Mouse (Mus musculus) MEL (cell line): ENCODE data around the gene Actr2. TPM values are rescaled to one million over a fixed set of nuclear protein-coding genes. Genes with fewer than 3 reads are reported as not detected.

Source experiments
- DNase-seq: peaks from one replicate; pipeline ENCODE4 v3.0.0; 2011; ENCODE audit warnings: low read depth, low spot score
- H3K27ac ChIP-seq: 2 replicates; pipeline ENCODE4 v1.5.1; 2012; ENCODE audit warnings: low read depth, mild to moderate bottlenecking, control low read depth, low read length, moderate library complexity; ENCODE audit not compliant: control insufficient read depth
- H3K27me3 ChIP-seq, 2 experiments: fragments of 150-350 bp in 1 of 2; sonication (generic) in 1 of 2; 2 replicates each; pipeline ENCODE4 v1.6.1; 2012; ENCODE audit warnings: low read length in 2 of 2, mild to moderate bottlenecking in 2 of 2, improper control_type of control experiment in 1 of 2, moderate library complexity in 1 of 2; ENCODE audit not compliant: insufficient read depth in 2 of 2, control insufficient read depth in 1 of 2
- H3K36me3 ChIP-seq, 2 experiments: 2 replicates each; pipeline ENCODE4 v1.6.1; 2012 to 2014; ENCODE audit warnings: low read length in 2 of 2, improper control_type of control experiment in 1 of 2, inconsistent platforms in 1 of 2, mild to moderate bottlenecking in 1 of 2; ENCODE audit not compliant: insufficient read depth in 2 of 2, control insufficient read depth in 1 of 2
- H3K4me1 ChIP-seq, 2 experiments: fragments of 150-350 bp in 1 of 2; sonication (generic) in 1 of 2; 2 replicates each; pipeline ENCODE4 v1.6.1; 2012; ENCODE audit warnings: low read length in 2 of 2, improper control_type of control experiment in 1 of 2, mild to moderate bottlenecking in 1 of 2; ENCODE audit not compliant: insufficient read depth in 2 of 2, control insufficient read depth in 1 of 2
- H3K4me3 ChIP-seq, 2 experiments: fragments of 150-350 bp in 1 of 2; sonication (generic) in 1 of 2; 2 replicates each; pipeline ENCODE4 v1.5.1; 2012; ENCODE audit warnings: low read depth in 2 of 2, low read length in 2 of 2, mild to moderate bottlenecking in 2 of 2, moderate library complexity in 2 of 2, control low read depth in 1 of 2, improper control_type of control experiment in 1 of 2; ENCODE audit not compliant: control insufficient read depth in 1 of 2, insufficient read depth in 1 of 2
- H3K79me2 ChIP-seq: 2 replicates; pipeline ENCODE4 v1.6.1; 2012; ENCODE audit warnings: mild to moderate bottlenecking, low read length, moderate library complexity; ENCODE audit not compliant: control insufficient read depth, poor library complexity, insufficient read depth
- H3K9ac ChIP-seq: 2 replicates; pipeline ENCODE4 v1.6.1; 2012; ENCODE audit warnings: low read depth, mild to moderate bottlenecking, control low read depth, low read length, moderate library complexity; ENCODE audit not compliant: control insufficient read depth, poor library complexity, severe bottlenecking
- H3K9me3 ChIP-seq: fragments of 150-350 bp; sonication (generic); replicated peaks from 2 replicates; pipeline ENCODE4 v1.6.1; 2012; ENCODE audit warnings: mild to moderate bottlenecking, low read length, improper control_type of control experiment, moderate library complexity; ENCODE audit not compliant: insufficient read depth
- BHLHE40 ChIP-seq: IDR thresholded peaks from 2 replicates; pipeline ENCODE4 v1.6.1; 2012; ENCODE audit warnings: low read depth, mild to moderate bottlenecking, inconsistent platforms, low read length, improper control_type of control experiment, borderline replicate concordance
- CHD1 ChIP-seq: IDR thresholded peaks from 2 replicates; pipeline ENCODE4 v1.6.1; 2012; ENCODE audit warnings: low read depth, mild to moderate bottlenecking, inconsistent platforms, low read length, improper control_type of control experiment
- CTCF ChIP-seq, 3 experiments: IDR thresholded peaks in 2 of 3; conservative IDR thresholded peaks in 1 of 3; 2 replicates each; pipeline ENCODE4 v1.5.1; 2011 to 2012; ENCODE audit warnings: low read length in 3 of 3, low read depth in 2 of 3, mild to moderate bottlenecking in 2 of 3, improper control_type of control experiment in 1 of 3, inconsistent platforms in 1 of 3, mixed read lengths in 1 of 3, moderate library complexity in 1 of 3; ENCODE audit not compliant: control insufficient read depth in 1 of 3, insufficient read depth in 1 of 3, poor library complexity in 1 of 3, severe bottlenecking in 1 of 3
- ELF1 ChIP-seq: IDR thresholded peaks from 2 replicates; pipeline ENCODE4 v1.6.1; 2014; ENCODE audit warnings: low read depth, mild to moderate bottlenecking, inconsistent platforms, low read length, improper control_type of control experiment, moderate library complexity
- ETS1 ChIP-seq: IDR thresholded peaks from 2 replicates; pipeline ENCODE4 v1.6.1; 2012; ENCODE audit warnings: low read depth, mild to moderate bottlenecking, inconsistent platforms, low read length, improper control_type of control experiment, moderate library complexity
- GABPA ChIP-seq: IDR thresholded peaks from 2 replicates; pipeline ENCODE4 v1.6.1; 2012; ENCODE audit warnings: low read depth, mild to moderate bottlenecking, inconsistent platforms, low read length, improper control_type of control experiment, moderate library complexity
- GATA1 ChIP-seq: IDR thresholded peaks from 2 replicates; pipeline ENCODE4 v1.6.1; 2011; ENCODE audit warnings: low read depth, low read length, improper control_type of control experiment
- HCFC1 ChIP-seq: IDR thresholded peaks from 2 replicates; pipeline ENCODE4 v1.6.1; 2012; ENCODE audit warnings: low read depth, mild to moderate bottlenecking, inconsistent platforms, low read length, improper control_type of control experiment, moderate library complexity
- MAFK ChIP-seq: IDR thresholded peaks from 2 replicates; pipeline ENCODE4 v1.6.1; 2011; ENCODE audit warnings: low read depth, mild to moderate bottlenecking, low read length, improper control_type of control experiment, borderline replicate concordance
- MAX ChIP-seq: IDR thresholded peaks from 2 replicates; pipeline ENCODE4 v1.6.1; 2011; ENCODE audit warnings: low read length, improper control_type of control experiment
- MAZ ChIP-seq: IDR thresholded peaks from 2 replicates; pipeline ENCODE4 v1.6.1; 2012; ENCODE audit warnings: low read depth, mild to moderate bottlenecking, inconsistent platforms, low read length, improper control_type of control experiment
- MXI1 ChIP-seq: IDR thresholded peaks from 2 replicates; pipeline ENCODE4 v1.6.1; 2011; ENCODE audit warnings: mild to moderate bottlenecking, low read depth, low read length, improper control_type of control experiment
- MYB ChIP-seq: IDR thresholded peaks from 2 replicates; pipeline ENCODE4 v1.6.1; 2011; ENCODE audit warnings: mild to moderate bottlenecking, low read depth, low read length, improper control_type of control experiment
- MYC ChIP-seq: IDR thresholded peaks from 2 replicates; pipeline ENCODE4 v1.6.1; 2011; ENCODE audit warnings: low read depth, mild to moderate bottlenecking, low read length, improper control_type of control experiment, moderate library complexity
- NELFE ChIP-seq: IDR thresholded peaks from 2 replicates; pipeline ENCODE4 v1.6.1; 2011; ENCODE audit warnings: low read depth, low read length, improper control_type of control experiment
- POLR2AphosphoS2 ChIP-seq: IDR thresholded peaks from 2 replicates; pipeline ENCODE4 v1.6.1; 2011; ENCODE audit warnings: low read length, improper control_type of control experiment
- POLR2AphosphoS5 ChIP-seq: IDR thresholded peaks from 2 replicates; pipeline ENCODE4 v1.6.1; 2012; ENCODE audit warnings: low read depth, borderline replicate concordance, mild to moderate bottlenecking, inconsistent platforms, low read length, moderate library complexity, mixed read lengths
- SIN3A ChIP-seq: IDR thresholded peaks from 2 replicates; pipeline ENCODE4 v1.6.1; 2012; ENCODE audit warnings: low read length, improper control_type of control experiment, inconsistent platforms
- SMC3 ChIP-seq: IDR thresholded peaks from 2 replicates; pipeline ENCODE4 v1.6.1; 2011; ENCODE audit warnings: low read depth, low read length, improper control_type of control experiment
- TAL1 ChIP-seq: IDR thresholded peaks from 2 replicates; pipeline ENCODE4 v1.6.1; 2012; ENCODE audit warnings: mild to moderate bottlenecking, inconsistent platforms, low read length, moderate library complexity, mixed read lengths
- TCF12 ChIP-seq: IDR thresholded peaks from 2 replicates; pipeline ENCODE4 v1.6.1; 2014; ENCODE audit warnings: low read depth, mild to moderate bottlenecking, inconsistent platforms, low read length, improper control_type of control experiment, moderate library complexity
- UBTF ChIP-seq: IDR thresholded peaks from 2 replicates; pipeline ENCODE4 v1.6.1; 2012; ENCODE audit warnings: low read depth, mild to moderate bottlenecking, inconsistent platforms, low read length, improper control_type of control experiment, moderate library complexity, borderline replicate concordance; ENCODE audit not compliant: insufficient read depth
- USF2 ChIP-seq, 2 experiments: IDR thresholded peaks; 2 replicates each; pipeline ENCODE4 v1.6.1; 2011 to 2012; ENCODE audit warnings: improper control_type of control experiment in 2 of 2, low read length in 2 of 2, borderline replicate concordance in 1 of 2, inconsistent platforms in 1 of 2, low read depth in 1 of 2, mild to moderate bottlenecking in 1 of 2; ENCODE audit not compliant: insufficient read depth in 1 of 2
- ZMIZ1 ChIP-seq: IDR thresholded peaks from 2 replicates; pipeline ENCODE4 v1.6.1; 2012; ENCODE audit warnings: low read depth, mild to moderate bottlenecking, inconsistent platforms, low read length, improper control_type of control experiment, moderate library complexity
- ZNF384 ChIP-seq: IDR thresholded peaks from 2 replicates; pipeline ENCODE4 v1.6.1; 2012; ENCODE audit warnings: low read depth, mild to moderate bottlenecking, inconsistent platforms, low read length, improper control_type of control experiment
- polyA plus RNA-seq, 2 experiments: library from polyadenylated mRNA; stranded (reverse) in 1 of 2; unstranded in 1 of 2; fragments of >175 nt in 1 of 2; fragments of >200 nt in 1 of 2; gene quantifications; 2 replicates each; pipeline versions ENCODE4 v1.2.1 to v1.2.4; 2012; ENCODE audit warnings: low replicate concordance in 2 of 2, low read depth in 1 of 2; ENCODE audit not compliant: insufficient read length in 2 of 2, insufficient read depth in 1 of 2, missing spikeins in 1 of 2
- total RNA-seq: library from RNA; depleted of rRNA; stranded (reverse); fragments of 300-350 nt; gene quantifications from 2 replicates; pipeline ENCODE4 v1.2.3, GENCODE M21; 2012

Actr2 gene
- total and polyA plus RNA-seq, 3 experiments: 40.0 to 172 (median 160) TPM

- Histone ChIP-seq H3K27ac (no peak overlapping the region), H3K9me3 (no peaks in the 10 kb centered on the region), H3K79me2 (no peaks in the 10 kb centered on the region), H3K36me3 (peaks cover 0 to 7% of the 10 kb centered on the region in 2 experiments; a peak in 3 of 4 replicates), H3K4me1 (peaks cover 0 to 7% of the 10 kb centered on the region in 2 experiments; a peak in 2 of 4 replicates), H3K9ac (no peak overlapping the region), H3K4me3 (no peak overlapping the region), H3K27me3 (no peaks in the 10 kb centered on the region)
- TF ChIP-seq ELF1 (no peak), NELFE (no peak), GATA1 (no peak), ETS1 (no peak), MYC (no peak), ZNF384 (no peak), CTCF (IDR thresholded peaks at IDR 0.05 in 2 of 3, conservative IDR thresholded peaks at IDR 0.05 in 1 of 3; ENCODE audit: control insufficient read depth in 1 of 3, insufficient read depth in 1 of 3, low read depth in 2 of 3, low read length in 3 of 3, poor library complexity in 1 of 3, severe bottlenecking in 1 of 3) (no peak)
- DNase-seq: no peak
Observed at GRCm38 (mm10) chr11:20027719-20028118, 85.0 kb downstream of the Actr2 start.

GRCm38 (mm10) chr11:20025899-20026298 lies 86.8 kb downstream of the Actr2 start:
- peak; percentile 23; the same call in 1 of the 2 replicates for TF ChIP-seq SMC3
- no peak for TF ChIP-seq POLR2AphosphoS5
- TF ChIP-seq CTCF (IDR thresholded peaks at IDR 0.05 in 2 of 3, conservative IDR thresholded peaks at IDR 0.05 in 1 of 3; ENCODE audit: control insufficient read depth in 1 of 3, insufficient read depth in 1 of 3, low read depth in 2 of 3, low read length in 3 of 3, poor library complexity in 1 of 3, severe bottlenecking in 1 of 3): 0 out of 6 replicates have a peak, but pooled peaks of 1 of the 3 experiments have one; percentile 6
- TF ChIP-seq, all 39 proteins: peak for 2
- H3K4me1 ChIP-seq: peaks cover 5 to 12% of the 10 kb centered on the region in 2 experiments
- H3K9me3 ChIP-seq: no peaks in the 10 kb centered on the region
- no peak overlapping the region for H3K9ac ChIP-seq
- no peaks in the 10 kb centered on the region for H3K79me2 ChIP-seq
- H3K27ac ChIP-seq: no peak overlapping the region
- peaks cover 0 to 14% of the 10 kb centered on the region in 2 experiments; a peak in 3 of 4 replicates for H3K36me3 ChIP-seq
- H3K4me3 ChIP-seq: no peak overlapping the region
- DNase-seq: no peak
- H3K27me3 ChIP-seq: no peaks in the 10 kb centered on the region

- peaks cover 10 to 17% of the 10 kb centered on the region in 2 experiments for H3K36me3 ChIP-seq
- H3K27me3 ChIP-seq: no peaks in the 10 kb centered on the region
- TF ChIP-seq USF2 (IDR thresholded peaks at IDR 0.05; ENCODE audit: borderline replicate concordance in 1 of 2, insufficient read depth in 1 of 2, low read depth in 1 of 2, low read length in 2 of 2) (no peak), BHLHE40 (no peak), TAL1 (no peak), MAZ (no peak), MAX (no peak), UBTF (no peak), POLR2AphosphoS2 (no peak), NELFE (no peak), MYB (no peak), TCF12 (no peak), ZMIZ1 (no peak), MXI1 (no peak), GABPA (no peak), SMC3 (no peak), HCFC1 (no peak), SIN3A (no peak), CHD1 (no peak), MAFK (no peak)
- no peaks in the 10 kb centered on the region for H3K9me3 ChIP-seq
- no peak for DNase-seq
- peaks cover 5 to 12% of the 10 kb centered on the region in 2 experiments for H3K4me1 ChIP-seq
- H3K27ac ChIP-seq: peak overlapping the region; percentile 63
- H3K79me2 ChIP-seq: no peaks in the 10 kb centered on the region
- H3K4me3 ChIP-seq: no peak overlapping the region
- 0 out of 2 replicates have a peak overlapping the region, but pooled peaks have one; percentile 2 for H3K9ac ChIP-seq
Observed at GRCm38 (mm10) chr11:20022911-20023482, 89.7 kb downstream of the Actr2 start.
